In the genomic region with DNA sequence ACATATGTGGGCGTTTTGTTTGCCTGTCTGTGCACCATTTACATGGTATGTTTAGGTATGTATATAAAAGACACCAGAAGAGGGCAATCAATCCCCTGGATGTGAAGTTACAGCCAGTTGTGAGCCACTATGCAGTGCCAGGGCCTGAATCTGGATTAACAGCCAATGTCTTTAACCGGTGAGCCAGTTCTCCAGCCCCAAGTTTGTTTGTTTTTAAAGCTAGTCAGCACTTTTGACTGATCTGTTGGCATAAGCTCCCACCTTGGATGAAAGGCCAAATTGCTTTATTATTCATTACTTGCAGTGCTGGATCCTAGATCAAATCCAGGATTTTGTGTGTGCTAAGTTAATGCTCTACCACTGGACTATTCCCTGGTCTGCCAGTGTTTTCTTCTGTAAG, we compare ENCODE assay signal across 8 mouse cellular contexts. TPM values are rescaled to one million over a fixed set of nuclear protein-coding genes. Genes with fewer than 3 reads are reported as not detected.
DNase-seq lines count a peak whose midpoint lies in the region; ATAC-seq lines count a peak whose summit lies in the region.

No protein-coding gene starts in this region.

- no peaks in the 10 kb centered on the region for H3K27me3 ChIP-seq in heart, embryonic 15.5 days
- H3K27me3 ChIP-seq in intestine, embryonic 14.5 days (replicated peaks; ENCODE audit: control insufficient read depth, insufficient read depth, low read length), result no peaks in the 10 kb centered on the region
- H3K27me3 ChIP-seq in midbrain, embryonic 12.5 days, result no peaks in the 10 kb centered on the region

- DNase-seq in heart, postnatal 36 days, result no peak
- DNase-seq in T-cell, adult 2 months (ENCODE audit: low spot score), result peak; percentile 4
- no peak for DNase-seq in intestine, embryonic 14.5 days (ENCODE audit: low spot score)
- DNase-seq in frontal cortex, adult 2 months (ENCODE audit: extremely low spot score in 1 of 2, low spot score in 1 of 2), result no peak
- DNase-seq in thymus, postnatal 25 days, result no peak
- DNase-seq in gastrocnemius, adult 18-20 months (ENCODE audit: low spot score), result no peak

- peak overlapping the region; percentile 74; the same call in 1 of the 2 replicates for H3K9ac ChIP-seq in heart, embryonic 15.5 days
- H3K9ac ChIP-seq in intestine, embryonic 14.5 days (ENCODE audit: low read length), result no peak overlapping the region; the same call in 1 of the 2 replicates
- no peak overlapping the region for H3K9ac ChIP-seq in midbrain, embryonic 12.5 days (replicated peaks)

- H3K4me1 ChIP-seq in heart, embryonic 15.5 days (replicated peaks), result peaks cover 29% of the 10 kb centered on the region
- H3K4me1 ChIP-seq in intestine, embryonic 14.5 days (replicated peaks; ENCODE audit: control insufficient read depth, insufficient read depth, low read length), result peaks cover 9% of the 10 kb centered on the region
- H3K4me1 ChIP-seq in midbrain, embryonic 12.5 days, result peaks cover 20% of the 10 kb centered on the region

- WGBS in heart, embryonic 15.5 days, result 71% methylated on average over 2 of the region's 2 CpGs
- 71% methylated on average over 2 of the region's 2 CpGs for WGBS in intestine, embryonic 14.5 days
- WGBS in midbrain, embryonic 12.5 days, result 71% methylated on average over 2 of the region's 2 CpGs

- peak overlapping the region; percentile 82 for H3K4me2 ChIP-seq in heart, embryonic 15.5 days
- peak overlapping the region; percentile 92 for H3K4me2 ChIP-seq in intestine, embryonic 14.5 days (ENCODE audit: low read length)
- peak overlapping the region; percentile 94 for H3K4me2 ChIP-seq in midbrain, embryonic 12.5 days (replicated peaks)

- ATAC-seq in heart, embryonic 15.5 days (replicated peaks; ENCODE audit: insufficient number of reproducible peaks, insufficient read depth, low FRiP score, low read depth), result no peak
- ATAC-seq in intestine, embryonic 14.5 days (replicated peaks; ENCODE audit: low FRiP score, low TSS enrichment, low read depth), result no peak
- ATAC-seq in midbrain, embryonic 12.5 days (ENCODE audit: low FRiP score, low read depth), result no peak

- intact Hi-C loops in heart, postnatal 36 days (cut with DNase I), result loop anchor here (5.0 kb wide), 3 partner anchors 34 to 244 kb away; partner anchors contain the start of gene Rai1

- H3K9me3 ChIP-seq in heart, embryonic 15.5 days (replicated peaks), result no peaks in the 10 kb centered on the region
- H3K9me3 ChIP-seq in intestine, embryonic 14.5 days (ENCODE audit: control insufficient read depth, low read length), result no peaks in the 10 kb centered on the region
- no peaks in the 10 kb centered on the region for H3K9me3 ChIP-seq in midbrain, embryonic 12.5 days

- peak overlapping the region; percentile 72 for H3K4me3 ChIP-seq in heart, embryonic 15.5 days
- H3K4me3 ChIP-seq in intestine, embryonic 14.5 days (ENCODE audit: low read depth, low read length), result peak overlapping the region; percentile 71
- H3K4me3 ChIP-seq in midbrain, embryonic 12.5 days, result no peak overlapping the region; the same call in 1 of the 2 replicates

- H3K27ac ChIP-seq in heart, embryonic 15.5 days, result peak overlapping the region; percentile 89
- no peak overlapping the region for H3K27ac ChIP-seq in intestine, embryonic 14.5 days (ENCODE audit: low read depth)
- H3K27ac ChIP-seq in midbrain, embryonic 12.5 days (replicated peaks), result no peak overlapping the region

- H3K36me3 ChIP-seq in heart, embryonic 15.5 days, result no peaks in the 10 kb centered on the region
- no peaks in the 10 kb centered on the region for H3K36me3 ChIP-seq in intestine, embryonic 14.5 days (ENCODE audit: control insufficient read depth, insufficient read depth, low read length)
- no peaks in the 10 kb centered on the region for H3K36me3 ChIP-seq in midbrain, embryonic 12.5 days

RNA-seq across cellular contexts. Expression of gene Tom1l2, which starts 1.3 kb away (rescaled TPM):
- 30.0 and 37.8 TPM in 2 replicates for polyA plus RNA-seq in heart, embryonic 15.5 days (2015; fragmentation: Nextera tagmentation; extraction: Ambion mirVana)
- 100 to 1,000 TPM; 101 to 113 TPM for total RNA-seq in heart, postnatal 36 days (2021)
- polyA plus RNA-seq in intestine, embryonic 14.5 days (2014; fragmentation: Nextera tagmentation; extraction: Ambion mirVana), result 16.3 and 19.4 TPM in 2 replicates
- polyA plus RNA-seq in midbrain, embryonic 12.5 days (2016; fragmentation: Nextera tagmentation; extraction: Ambion mirVana), result 33.3 and 37.3 TPM in 2 replicates
- 187 and 204 TPM in 2 replicates for polyA plus RNA-seq in frontal cortex, adult 2 months (2012; rRNA removed)
- total RNA-seq in gastrocnemius, adult 18-20 months (2021), result 10 to 100 TPM; 61.5 to 67.2 TPM

RNA-seq across cellular contexts. Expression of gene Drc3, which starts 1.7 kb away (rescaled TPM):
- polyA plus RNA-seq in heart, embryonic 15.5 days (2015; fragmentation: Nextera tagmentation; extraction: Ambion mirVana), result 2.9 and 3.1 TPM in 2 replicates
- 1 to 10 TPM; 2.4 to 2.5 TPM for total RNA-seq in heart, postnatal 36 days (2021)
- 1.6 and 1.8 TPM in 2 replicates for polyA plus RNA-seq in intestine, embryonic 14.5 days (2014; fragmentation: Nextera tagmentation; extraction: Ambion mirVana)
- polyA plus RNA-seq in midbrain, embryonic 12.5 days (2016; fragmentation: Nextera tagmentation; extraction: Ambion mirVana), result 2.5 and 2.7 TPM in 2 replicates
- 11.7 and 12.5 TPM in 2 replicates for polyA plus RNA-seq in frontal cortex, adult 2 months (2012; rRNA removed)
- total RNA-seq in gastrocnemius, adult 18-20 months (2021), result 1 to 10 TPM; 1.0 to 1.4 TPM
